Mouse (Mus musculus): ENCODE measurements around the gene Apex1.
"Not testable (repeated sequence)": the region's sequence is repeated elsewhere in the genome, so short reads cannot be mapped to it uniquely, and the experiment has no call there.

Apex1 gene

GRCm38 (mm10) chr14:50924281-50925064 lies at the start of gene Apex1, which contains the start of gene Osgep:
Gene Apex1 (plus strand): TSS chr14:50924968.
Gene Osgep (minus strand): TSS chr14:50924893.
- DNase-seq: peak; percentile 97

- no peak for DNase-seq
Observed at GRCm38 (mm10) chr14:50875175-50875574, 49.6 kb upstream of the Apex1 start.

GRCm38 (mm10) chr14:50875591-50876230 lies 49.1 kb upstream of the Apex1 start:
- DNase-seq: no peak

GRCm38 (mm10) chr14:50876236-50876950 lies 48.4 kb upstream of the Apex1 start:
- no peak for DNase-seq

- DNase-seq: no peak
Observed at GRCm38 (mm10) chr14:50891621-50892020, 33.1 kb upstream of the Apex1 start.

- DNase-seq: no peak
Observed at GRCm38 (mm10) chr14:50892091-50892490, 32.7 kb upstream of the Apex1 start.

GRCm38 (mm10) chr14:50892541-50893459 lies 32.0 kb upstream of the Apex1 start:
- no peak for DNase-seq

- DNase-seq: no peak
Observed at GRCm38 (mm10) chr14:50895407-50895806, 29.4 kb upstream of the Apex1 start.

GRCm38 (mm10) chr14:50895985-50896746 lies 28.6 kb upstream of the Apex1 start:
- no peak for DNase-seq

- peak; percentile 16 for DNase-seq
Observed at GRCm38 (mm10) chr14:50896747-50897373, 27.9 kb upstream of the Apex1 start.

GRCm38 (mm10) chr14:50897374-50897765 lies 27.4 kb upstream of the Apex1 start, which contains the start of gene Klhl33:
Gene Klhl33 (minus strand): TSS chr14:50897507.
- DNase-seq: no peak

GRCm38 (mm10) chr14:50897992-50898391 lies 26.8 kb upstream of the Apex1 start:
- DNase-seq: not testable (repeated sequence)

- DNase-seq: peak; percentile 33
Observed at GRCm38 (mm10) chr14:50903973-50904827, 20.6 kb upstream of the Apex1 start.

- no peak for DNase-seq
Observed at GRCm38 (mm10) chr14:50904828-50905129, 20.0 kb upstream of the Apex1 start.

GRCm38 (mm10) chr14:50905327-50905726 lies 19.4 kb upstream of the Apex1 start:
- not testable (repeated sequence) for DNase-seq

- no peak for DNase-seq
Observed at GRCm38 (mm10) chr14:50908126-50908525, 16.6 kb upstream of the Apex1 start.

GRCm38 (mm10) chr14:50911356-50911755 lies 13.4 kb upstream of the Apex1 start:
- DNase-seq: no peak

GRCm38 (mm10) chr14:50923437-50923836 lies 1.3 kb upstream of the Apex1 start:
- DNase-seq: not testable (repeated sequence)

GRCm38 (mm10) chr14:50925111-50925920 lies 548 bp downstream of the Apex1 start:
- DNase-seq: no peak
